Mouse (Mus musculus) heart, embryonic 12.5 days (tissue): ENCODE measurements around the gene Nkx1-2. TPM values are rescaled to one million over a fixed set of nuclear protein-coding genes. Genes with fewer than 3 reads are reported as not detected.

ENCODE experiments used
- ATAC-seq: fragments of 200-750 bp; cut with Nextera tagmentation; 2 replicates; pipeline ENCODE4 v1.8.0; 2017; ENCODE audit warnings: moderate TSS enrichment, moderate library complexity; ENCODE audit not compliant: insufficient number of reproducible peaks, low FRiP score
- H3K27ac ChIP-seq: fragments of 300-500 bp; sonication (generic); 2 replicates; pipeline ENCODE4 v1.5.1; 2016; ENCODE audit warnings: mild to moderate bottlenecking, moderate library complexity; ENCODE audit not compliant: poor library complexity, severe bottlenecking
- H3K27me3 ChIP-seq: fragments of 300-500 bp; sonication (generic); replicated peaks from 2 replicates; pipeline ENCODE4 v1.6.1; 2016; ENCODE audit warnings: mild to moderate bottlenecking, moderate library complexity
- H3K36me3 ChIP-seq: fragments of 300-500 bp; sonication (generic); 2 replicates; pipeline ENCODE4 v1.6.1; 2016; ENCODE audit warnings: mild to moderate bottlenecking, moderate library complexity
- H3K4me1 ChIP-seq: fragments of 300-500 bp; sonication (generic); replicated peaks from 2 replicates; pipeline ENCODE4 v1.6.1; 2016; ENCODE audit warnings: mild to moderate bottlenecking
- H3K4me2 ChIP-seq: fragments of 300-500 bp; sonication (generic); 2 replicates; pipeline ENCODE4 v1.6.1; 2016; ENCODE audit warnings: mild to moderate bottlenecking, moderate library complexity
- H3K4me3 ChIP-seq: fragments of 300-500 bp; sonication (generic); 2 replicates; pipeline ENCODE4 v1.5.1; 2016; ENCODE audit warnings: mild to moderate bottlenecking
- H3K9ac ChIP-seq: fragments of 300-500 bp; sonication (generic); 2 replicates; pipeline ENCODE4 v1.6.1; 2016; ENCODE audit warnings: mild to moderate bottlenecking, moderate library complexity
- H3K9me3 ChIP-seq: fragments of 300-500 bp; sonication (generic); replicated peaks from 2 replicates; pipeline ENCODE4 v1.6.1; 2016; ENCODE audit warnings: mild to moderate bottlenecking, moderate library complexity
- WGBS: fragments of 180-500 bp; shearing (Covaris S2); methylation state at CpG from one replicate; pipeline ENCODE4 v1.1.7; 2016; 5-methylcytosine and 5-hydroxymethylcytosine counted together
- polyA plus RNA-seq: library from polyadenylated mRNA; unstranded; fragments of >200 nt; fragmentation: Nextera tagmentation; extraction: Ambion mirVana; gene quantifications from 2 replicates; pipeline ENCODE4 v1.2.1, GENCODE M21; 2016

The Nkx1-2 gene
- polyA plus RNA-seq, 1 experiment from 2014 or later: not detected

DNA sequence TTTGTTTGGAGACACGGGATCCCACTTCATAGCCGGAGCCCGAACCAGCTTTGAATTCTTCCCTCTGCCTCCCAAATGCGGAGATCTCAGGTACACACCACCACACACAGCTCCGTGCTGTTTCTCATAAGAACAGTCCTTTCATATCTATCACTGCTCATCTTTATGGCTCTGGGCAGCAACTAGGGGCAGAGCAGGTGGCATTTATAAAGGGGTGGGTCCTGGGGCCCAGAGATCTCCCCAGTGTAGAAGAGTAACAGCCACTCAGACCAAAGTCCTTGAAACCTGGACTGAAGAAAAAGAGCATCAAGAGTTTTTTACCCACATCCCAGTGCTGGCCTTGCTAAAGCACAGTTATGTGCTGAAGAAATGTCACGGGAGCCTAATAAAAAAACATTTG, 18.9 kb downstream of the Nkx1-2 start:
- H3K9me3 ChIP-seq: no peaks in the 10 kb centered on the region
- H3K9ac ChIP-seq: no peak overlapping the region
- no peak overlapping the region for H3K4me3 ChIP-seq
- no peaks in the 10 kb centered on the region for H3K27me3 ChIP-seq
- no peak for ATAC-seq
- no peaks in the 10 kb centered on the region for H3K36me3 ChIP-seq
- WGBS: 59% methylated on average over 6 of the region's 6 CpGs
- H3K27ac ChIP-seq: no peak overlapping the region
- H3K4me1 ChIP-seq: peaks cover 7% of the 10 kb centered on the region
- H3K4me2 ChIP-seq: no peak overlapping the region

DNA sequence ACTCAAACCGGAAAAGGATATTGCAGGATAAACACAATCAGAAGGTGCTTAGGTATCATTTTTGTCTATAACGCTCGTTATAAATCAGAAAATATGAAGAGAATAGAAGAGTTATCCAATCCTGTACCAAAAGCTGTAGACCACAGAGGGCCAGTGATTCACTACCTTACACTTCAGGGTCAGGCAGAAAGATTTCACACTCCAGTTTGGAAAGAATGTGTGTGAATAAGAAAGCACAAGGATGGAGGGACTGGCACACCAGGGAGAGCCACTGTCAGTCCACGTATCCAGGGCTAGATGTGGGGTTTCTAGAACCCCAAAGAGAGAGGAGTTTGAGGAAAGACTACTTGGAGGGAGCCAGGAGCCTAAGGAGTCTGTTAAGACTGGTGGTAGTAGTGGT, 22.5 kb downstream of the Nkx1-2 start:
- H3K4me3 ChIP-seq: peak overlapping the region; percentile 78; the same call in 1 of the 2 replicates
- WGBS: 49% methylated on average over 4 of the region's 4 CpGs
- no peaks in the 10 kb centered on the region for H3K27me3 ChIP-seq
- H3K9me3 ChIP-seq: no peaks in the 10 kb centered on the region
- no peaks in the 10 kb centered on the region for H3K36me3 ChIP-seq
- peak overlapping the region; percentile 74 for H3K4me2 ChIP-seq
- no peak for ATAC-seq
- H3K4me1 ChIP-seq: peaks cover 25% of the 10 kb centered on the region
- H3K9ac ChIP-seq: peak overlapping the region; percentile 51
- no peak overlapping the region for H3K27ac ChIP-seq

DNA sequence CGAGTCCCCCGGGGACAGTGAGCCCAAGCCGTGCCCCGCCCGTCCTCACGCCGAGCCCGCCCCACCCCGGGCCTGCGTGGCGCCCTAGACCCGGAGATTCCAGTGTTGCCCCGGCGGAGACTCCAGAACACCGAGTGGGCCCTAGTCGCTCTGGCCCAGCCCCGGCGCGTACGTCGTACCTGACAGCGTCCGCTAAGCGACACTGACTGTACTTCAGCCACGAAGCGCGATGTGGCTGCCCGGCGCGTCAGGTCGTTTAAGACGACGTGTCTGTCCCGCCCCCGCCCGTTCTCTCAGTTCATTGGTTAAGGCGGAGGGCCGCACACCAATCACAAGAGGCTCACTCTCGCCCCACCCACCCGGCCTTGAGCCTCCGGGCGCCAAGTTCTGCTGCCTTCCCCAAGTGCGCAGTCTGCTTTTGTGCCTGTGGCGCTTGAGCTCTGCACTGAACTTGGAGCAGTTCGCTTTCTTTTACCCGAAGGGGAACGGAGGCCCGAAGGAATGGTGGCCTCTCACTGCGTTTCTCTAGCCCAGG, 23.3 kb downstream of the Nkx1-2 start, which contains the start of gene Oat:
Oat (minus strand) TSS at position 283 of the 535 bp plus-strand sequence.
- Histone ChIP-seq H3K4me2 (peak within 1 kb of the TSS; percentile 74), H3K9me3 (no peaks in the 10 kb centered on the region), H3K27me3 (no peaks in the 10 kb centered on the region), H3K4me1 (peaks cover 29% of the 10 kb centered on the region), H3K36me3 (no peaks in the 10 kb centered on the region), H3K9ac (peak within 1 kb of the TSS; percentile 85), H3K27ac (peak within 1 kb of the TSS; percentile 95), H3K4me3 (peak within 1 kb of the TSS; percentile 78)
- ATAC-seq: peak; percentile 98
- under 1% methylated on average over 49 of the region's 49 CpGs for WGBS

DNA sequence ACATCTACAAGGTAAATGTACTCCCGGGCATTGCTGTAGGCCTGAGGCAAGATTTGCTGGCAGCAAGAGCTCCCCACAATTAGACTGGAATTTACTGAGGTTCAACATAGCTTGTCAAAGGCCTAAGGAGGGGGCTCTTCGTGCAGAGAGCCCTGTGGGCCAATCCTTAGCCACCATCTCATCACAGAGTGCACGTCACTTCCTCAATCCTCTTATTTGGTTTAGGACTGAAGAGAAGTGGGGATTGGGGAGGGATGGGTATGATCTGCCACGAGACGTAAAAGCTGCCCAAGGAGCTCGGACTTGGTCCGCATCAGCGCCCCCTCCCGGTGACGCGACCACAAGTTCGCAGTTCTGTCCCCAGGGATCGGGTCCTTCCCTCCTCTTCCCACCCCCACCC, 23.8 kb downstream of the Nkx1-2 start:
- Histone ChIP-seq H3K4me3 (peak overlapping the region; percentile 78), H3K27ac (peak overlapping the region; percentile 95), H3K9me3 (no peaks in the 10 kb centered on the region), H3K27me3 (no peaks in the 10 kb centered on the region), H3K4me2 (peak overlapping the region; percentile 74), H3K9ac (peak overlapping the region; percentile 85), H3K36me3 (no peaks in the 10 kb centered on the region), H3K4me1 (peaks cover 30% of the 10 kb centered on the region)
- peak; percentile 86 for ATAC-seq
- WGBS: under 1% methylated on average over 13 of the region's 13 CpGs

DNA sequence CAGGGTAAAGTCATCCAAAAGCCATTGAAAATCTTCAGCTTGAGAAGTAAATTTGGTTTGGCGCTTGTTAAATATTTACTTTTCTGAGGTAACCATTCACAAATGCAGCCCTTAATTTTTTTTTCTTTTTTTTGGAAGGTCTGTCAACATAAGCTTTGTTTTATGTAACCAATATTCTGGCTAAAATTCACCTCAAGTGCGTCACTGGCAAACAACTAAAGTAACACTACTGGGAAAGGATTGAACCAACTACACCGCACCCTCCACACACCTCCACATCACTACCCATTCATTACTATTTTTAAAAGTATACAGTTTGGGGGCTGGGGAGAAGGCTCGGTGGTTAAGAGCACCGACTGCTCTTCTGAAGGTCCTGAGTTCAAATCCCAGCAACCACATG, 24.8 kb downstream of the Nkx1-2 start:
- Histone ChIP-seq H3K4me3 (no peak overlapping the region), H3K27me3 (no peaks in the 10 kb centered on the region), H3K9ac (no peak overlapping the region), H3K9me3 (no peaks in the 10 kb centered on the region), H3K36me3 (peaks cover 3% of the 10 kb centered on the region; the same call in 1 of the 2 replicates), H3K4me1 (peaks cover 39% of the 10 kb centered on the region), H3K27ac (no peak overlapping the region), H3K4me2 (no peak overlapping the region)
- WGBS: 88% methylated on average over 5 of the region's 5 CpGs
- ATAC-seq: no peak

DNA sequence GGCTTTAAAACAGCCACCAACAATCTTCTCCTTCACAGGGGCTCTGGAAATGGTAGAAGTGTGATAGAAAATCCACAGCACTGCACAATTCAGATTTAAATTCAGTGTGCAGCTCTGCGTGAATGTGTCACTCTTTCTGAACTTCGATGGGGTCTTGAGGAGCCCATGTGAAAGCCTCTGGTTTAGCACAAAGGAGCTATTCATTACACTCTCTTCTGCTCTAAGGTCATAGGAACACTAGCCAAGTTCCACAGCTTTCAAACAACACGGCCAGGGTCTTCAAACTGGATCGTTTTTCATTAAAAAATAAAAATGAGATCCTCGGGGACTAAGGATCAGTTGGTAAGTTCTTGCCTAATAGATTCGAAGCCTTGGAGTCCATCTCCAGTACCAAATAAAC, 26.2 kb downstream of the Nkx1-2 start:
- H3K27ac ChIP-seq: 0 out of 2 replicates have a peak overlapping the region, but pooled peaks have one; percentile 18
- peaks cover 44% of the 10 kb centered on the region for H3K4me1 ChIP-seq
- no peak overlapping the region for H3K4me3 ChIP-seq
- H3K9me3 ChIP-seq: no peaks in the 10 kb centered on the region
- WGBS: 67% methylated on average over 6 of the region's 6 CpGs
- peaks cover 16% of the 10 kb centered on the region for H3K36me3 ChIP-seq
- no peak for ATAC-seq
- peak overlapping the region; percentile 8; the same call in 1 of the 2 replicates for H3K4me2 ChIP-seq
- H3K27me3 ChIP-seq: no peaks in the 10 kb centered on the region
- no peak overlapping the region for H3K9ac ChIP-seq

DNA sequence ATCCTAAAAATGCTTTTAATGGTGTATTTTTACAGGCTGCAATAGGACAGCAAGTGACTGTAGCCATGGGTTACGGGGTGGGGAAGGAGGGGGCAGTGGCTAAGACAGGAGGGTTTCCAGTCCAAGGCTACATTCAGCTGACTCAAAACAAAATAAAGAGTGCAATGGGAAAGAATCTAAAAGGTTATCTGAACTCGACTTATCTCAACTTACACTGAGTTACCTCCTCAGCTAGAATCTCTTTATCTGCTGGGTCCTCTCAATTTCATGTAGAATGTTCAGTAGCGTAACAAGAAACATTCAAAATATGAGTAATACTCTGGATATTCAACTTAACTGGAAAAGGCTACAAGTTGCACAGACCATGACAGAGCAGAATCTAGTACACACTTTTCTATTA, 26.7 kb downstream of the Nkx1-2 start:
- peaks cover 20% of the 10 kb centered on the region for H3K36me3 ChIP-seq
- H3K9ac ChIP-seq: no peak overlapping the region
- H3K27ac ChIP-seq: 0 out of 2 replicates have a peak overlapping the region, but pooled peaks have one; percentile 18
- H3K27me3 ChIP-seq: no peaks in the 10 kb centered on the region
- no peak overlapping the region for H3K4me3 ChIP-seq
- 63% methylated on average over 3 of the region's 3 CpGs for WGBS
- no peak for ATAC-seq
- H3K9me3 ChIP-seq: no peaks in the 10 kb centered on the region
- no peak overlapping the region for H3K4me2 ChIP-seq
- H3K4me1 ChIP-seq: peaks cover 44% of the 10 kb centered on the region

DNA sequence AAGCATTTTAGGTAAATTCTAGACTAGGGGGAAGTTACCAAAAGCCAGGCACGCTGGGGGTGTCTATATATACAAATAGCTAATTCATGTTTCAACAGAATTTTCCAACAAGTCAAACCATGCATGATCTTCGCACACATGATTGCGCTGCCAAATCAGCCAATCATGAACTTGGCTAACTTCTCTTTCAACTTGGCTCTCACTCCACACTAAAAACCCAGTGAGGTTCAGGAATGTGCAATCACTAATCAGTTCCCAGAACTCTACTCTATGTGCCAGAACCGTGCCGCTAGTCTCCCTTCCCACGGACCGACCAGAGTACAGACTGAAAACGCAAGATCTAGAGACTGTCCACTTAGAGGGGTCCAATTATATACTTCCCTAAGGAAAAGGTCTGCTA, 28.0 kb downstream of the Nkx1-2 start:
- Histone ChIP-seq H3K4me2 (no peak overlapping the region), H3K36me3 (peaks cover 27% of the 10 kb centered on the region), H3K9me3 (no peaks in the 10 kb centered on the region), H3K9ac (no peak overlapping the region), H3K4me3 (no peak overlapping the region), H3K27me3 (no peaks in the 10 kb centered on the region), H3K27ac (no peak overlapping the region), H3K4me1 (peaks cover 38% of the 10 kb centered on the region)
- WGBS: 76% methylated on average over 8 of the region's 8 CpGs
- no peak for ATAC-seq

DNA sequence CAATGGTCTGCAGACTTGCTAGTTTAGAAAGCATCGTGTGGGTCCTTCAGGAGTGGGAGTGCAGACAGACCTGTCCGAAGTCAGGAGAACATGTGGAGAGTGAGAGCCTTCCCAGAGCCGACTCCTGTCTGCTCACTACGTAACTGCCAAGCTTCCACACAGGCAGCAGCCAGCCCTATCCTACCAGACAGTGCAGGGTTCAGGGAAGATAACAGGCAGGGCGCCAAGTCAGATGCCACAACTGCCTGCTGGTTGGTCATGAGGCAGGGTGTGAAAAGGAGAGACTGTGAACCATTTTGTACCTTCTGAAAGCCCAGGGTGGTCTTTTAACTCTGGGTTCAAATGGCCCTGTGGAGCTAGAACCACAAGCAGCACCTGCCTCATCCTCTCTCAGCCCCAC, 29.4 kb downstream of the Nkx1-2 start:
- 30% methylated on average over 5 of the region's 5 CpGs for WGBS

DNA sequence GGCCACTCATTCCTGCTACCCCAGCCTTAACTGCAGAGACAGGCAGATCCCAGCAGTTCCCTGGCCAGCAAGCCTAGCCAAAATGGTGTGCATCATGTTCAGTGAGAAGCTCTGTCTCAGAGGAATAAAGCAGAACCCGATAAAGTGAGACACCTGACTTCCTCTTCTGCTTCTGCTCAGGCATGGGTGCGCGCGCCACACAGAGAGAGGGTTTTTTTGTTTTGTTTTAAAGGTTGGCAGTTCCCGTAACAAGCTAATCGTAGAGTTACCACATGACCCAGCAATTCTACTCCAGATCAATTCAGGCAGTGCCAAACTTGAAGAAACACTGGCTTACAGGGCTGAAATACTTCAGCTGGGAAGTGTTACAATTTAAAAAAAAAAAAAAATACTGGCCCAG, 30.6 kb downstream of the Nkx1-2 start:
- H3K9ac ChIP-seq: no peak overlapping the region
- H3K9me3 ChIP-seq: no peaks in the 10 kb centered on the region
- H3K4me2 ChIP-seq: no peak overlapping the region
- no peaks in the 10 kb centered on the region for H3K27me3 ChIP-seq
- WGBS: 92% methylated on average over 6 of the region's 6 CpGs
- H3K4me1 ChIP-seq: peaks cover 30% of the 10 kb centered on the region
- H3K4me3 ChIP-seq: no peak overlapping the region
- no peak for ATAC-seq
- no peak overlapping the region for H3K27ac ChIP-seq
- H3K36me3 ChIP-seq: peaks cover 45% of the 10 kb centered on the region

More for the DNA sequence above, 29.4 kb downstream of the Nkx1-2 start:
- ATAC-seq: peak; percentile 57; the same call in 1 of the 2 replicates
- Histone ChIP-seq H3K27ac (peak overlapping the region; percentile 41), H3K36me3 (peaks cover 33% of the 10 kb centered on the region), H3K4me3 (no peak overlapping the region), H3K9me3 (no peaks in the 10 kb centered on the region), H3K27me3 (no peaks in the 10 kb centered on the region), H3K4me1 (peaks cover 35% of the 10 kb centered on the region), H3K4me2 (no peak overlapping the region; the same call in 1 of the 2 replicates), H3K9ac (no peak overlapping the region)

DNA sequence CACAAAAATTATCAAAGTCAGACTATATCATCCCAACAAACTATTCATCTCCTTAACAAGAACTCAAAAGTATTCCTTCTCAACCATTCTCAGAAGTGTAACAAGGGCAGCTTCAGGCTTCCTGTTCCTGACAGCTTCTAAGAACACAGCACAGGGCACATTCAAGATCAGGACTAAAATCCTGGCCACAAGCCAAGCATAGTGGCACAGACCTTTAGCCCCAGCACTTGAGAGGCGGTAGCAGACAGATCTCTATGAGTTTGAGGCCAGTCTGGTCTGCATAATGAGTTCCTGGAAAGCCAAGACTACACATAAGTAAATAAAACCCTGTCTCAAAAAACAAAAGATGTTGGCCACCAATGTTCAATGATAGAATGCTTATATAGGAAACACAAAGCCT, 33.6 kb downstream of the Nkx1-2 start:
- H3K36me3 ChIP-seq: peaks cover 75% of the 10 kb centered on the region
- no peak overlapping the region for H3K4me3 ChIP-seq
- H3K27me3 ChIP-seq: no peaks in the 10 kb centered on the region
- ATAC-seq: no peak
- WGBS: 30% methylated on average over 1 of the region's 1 CpGs
- H3K4me1 ChIP-seq: peaks cover 17% of the 10 kb centered on the region
- no peak overlapping the region for H3K9ac ChIP-seq
- H3K27ac ChIP-seq: no peak overlapping the region
- no peaks in the 10 kb centered on the region for H3K9me3 ChIP-seq
- H3K4me2 ChIP-seq: no peak overlapping the region
